Mouse (Mus musculus): ENCODE results near the gene Tmem131l.

Gene Tmem131l

GRCm38 (mm10) chr3:84039646-84040475, at the start of gene Tmem131l:
Gene Tmem131l, minus strand, starts transcription at chr3:84040175.
- in situ Hi-C loops (cut with MboI) = no loop called here

DNA sequence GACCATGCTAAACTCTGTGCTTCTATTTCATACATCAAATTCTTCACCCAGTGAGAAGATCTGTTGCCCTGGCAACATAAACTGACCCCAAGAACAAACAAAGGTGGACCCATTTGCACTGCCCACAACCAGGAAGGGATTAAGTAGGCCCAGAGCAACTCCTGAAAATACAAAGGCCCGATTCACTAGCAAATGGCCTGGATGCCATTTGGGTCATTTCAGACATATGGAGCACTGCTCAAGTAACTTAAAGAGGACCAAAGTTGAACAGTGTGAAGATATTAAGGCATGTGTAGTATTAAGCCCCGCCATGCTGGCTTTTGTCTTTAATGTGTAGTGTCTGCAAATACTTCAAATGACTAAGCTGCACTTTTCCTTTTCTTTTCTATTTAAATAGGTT, 46.9 kb upstream of the Tmem131l start:
- in situ Hi-C loops (cut with MboI) = no loop called here

DNA sequence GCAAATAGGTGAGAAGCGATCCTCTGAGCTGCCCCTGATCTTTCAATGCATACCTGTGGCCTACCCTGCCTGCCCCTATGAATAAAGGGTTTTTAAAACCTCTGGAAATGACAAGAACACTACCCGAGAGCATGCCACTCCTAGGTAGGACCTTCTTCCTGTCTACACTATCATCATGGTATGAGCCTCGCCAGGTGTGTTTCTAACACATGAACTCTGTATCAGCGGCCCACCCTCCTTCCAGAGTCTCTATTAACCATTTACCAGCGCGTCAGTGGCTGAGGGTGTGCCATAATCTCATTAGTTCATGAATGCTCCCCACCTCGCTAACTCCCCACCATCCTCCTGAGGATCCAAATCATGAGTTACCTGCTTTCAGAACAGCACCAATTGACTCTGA, 46.4 kb upstream of the Tmem131l start:
- in situ Hi-C loops (cut with MboI) = no loop called here

- in situ Hi-C loops (cut with MboI) = no loop called here
These were observed 45.5 kb upstream of the Tmem131l start for GRCm38 (mm10) chr3:84085429-84085828.

DNA sequence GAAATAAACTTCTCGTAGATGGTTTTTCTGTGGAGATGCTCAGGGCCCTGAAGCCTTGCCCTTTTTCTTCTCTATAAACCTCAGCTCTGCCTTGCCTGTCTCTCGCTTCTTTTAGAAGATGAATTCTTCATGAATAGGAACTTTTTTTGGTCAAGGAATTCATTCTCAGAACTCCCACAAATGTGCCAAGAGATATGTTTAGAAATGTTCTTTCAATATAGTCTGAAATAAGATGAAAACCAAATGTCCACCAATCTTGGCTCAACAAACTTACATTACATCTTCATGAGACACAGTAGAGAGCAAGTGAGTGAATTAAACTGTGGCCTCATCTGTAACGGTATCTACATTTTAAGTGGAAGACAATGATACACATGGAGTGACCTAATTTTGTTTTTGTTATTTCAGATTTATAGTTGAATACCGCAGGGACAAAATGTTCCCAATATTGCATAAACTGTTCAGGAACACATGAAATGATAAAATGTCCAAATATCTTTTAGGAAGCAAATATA, 41.3 kb upstream of the Tmem131l start:
- in situ Hi-C loops (cut with MboI) = no loop called here

DNA sequence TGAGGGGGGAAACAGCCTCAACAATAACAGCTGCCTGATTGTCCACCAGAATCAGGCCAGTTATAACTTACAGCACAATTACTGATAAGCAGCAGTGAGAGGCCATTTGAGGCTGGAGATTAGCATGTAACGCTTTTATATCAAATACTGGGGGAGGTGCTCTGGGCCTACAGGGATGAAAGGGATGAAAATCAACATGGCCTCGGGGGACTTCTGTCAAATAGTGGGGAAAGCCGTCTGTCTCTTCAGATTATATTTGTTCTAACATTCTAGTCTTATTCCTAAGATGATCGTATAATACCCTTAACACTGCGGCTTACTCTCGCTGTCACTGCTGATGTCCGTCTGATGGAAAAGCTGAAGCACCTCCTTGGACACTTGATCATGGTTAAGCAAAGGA, 40.1 kb upstream of the Tmem131l start:
- in situ Hi-C loops (cut with MboI) = no loop called here

- in situ Hi-C loops (cut with MboI) = no loop called here
These were observed 37.5 kb upstream of the Tmem131l start for GRCm38 (mm10) chr3:84077505-84077904.

DNA sequence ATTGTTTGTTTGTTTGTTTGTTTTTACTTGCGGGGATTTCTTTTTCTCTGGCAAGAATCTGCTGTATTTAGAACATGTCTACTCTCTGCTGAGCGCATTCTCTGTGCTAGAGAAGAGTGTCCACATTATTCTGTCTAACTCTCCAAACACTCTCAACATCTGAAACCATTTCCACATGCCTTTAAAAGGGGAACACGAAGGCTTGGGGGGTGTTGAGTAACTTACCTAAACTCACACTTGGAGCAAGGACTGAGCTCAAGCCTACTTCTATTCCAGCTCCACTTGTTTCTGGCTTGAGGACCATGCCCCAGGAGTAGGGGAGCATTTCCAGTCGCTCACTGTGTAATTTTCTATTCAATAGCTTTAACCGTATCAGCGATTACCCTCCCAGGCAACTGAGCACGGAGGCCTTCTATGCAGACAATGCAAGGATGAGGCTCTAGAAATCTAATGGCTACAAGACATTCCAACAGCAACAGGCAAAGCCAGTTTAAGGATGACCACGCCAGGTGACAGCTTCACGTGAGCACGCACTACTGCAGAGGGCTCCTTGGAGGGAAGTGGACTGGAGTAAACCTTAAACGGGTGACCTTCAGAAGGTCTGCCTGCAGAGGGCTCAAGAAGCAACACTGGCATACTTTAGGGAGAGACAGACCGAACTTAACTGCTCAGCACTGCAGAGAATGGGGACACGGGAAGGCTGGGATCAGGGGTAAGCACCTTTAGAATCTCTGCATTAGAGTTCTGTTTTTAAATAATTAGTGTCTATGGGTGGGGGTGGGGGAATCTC, 36.8 kb upstream of the Tmem131l start:
- in situ Hi-C loops (cut with MboI) = no loop called here

DNA sequence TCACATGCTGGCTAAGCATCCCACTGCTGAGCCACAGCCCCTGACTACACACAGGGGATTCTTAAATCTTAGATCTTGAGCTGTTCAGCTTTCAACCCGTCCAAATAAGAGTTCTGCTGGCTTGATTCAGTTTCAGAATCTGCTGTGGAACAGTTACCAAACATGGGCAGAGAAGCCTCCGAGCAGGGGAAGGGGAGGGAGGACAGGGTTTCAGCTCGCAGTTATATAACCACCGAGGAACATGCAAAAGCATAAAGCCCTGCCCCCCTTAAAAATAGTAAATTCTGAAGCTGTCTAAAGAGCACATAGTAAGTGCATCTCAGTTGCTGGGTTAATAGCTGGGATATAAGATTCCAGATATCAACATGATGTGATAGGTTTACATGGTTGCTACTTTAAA, 35.5 kb upstream of the Tmem131l start:
- in situ Hi-C loops (cut with MboI) = no loop called here

GRCm38 (mm10) chr3:84074777-84075176, 34.8 kb upstream of the Tmem131l start:
- in situ Hi-C loops (cut with MboI) = no loop called here

DNA sequence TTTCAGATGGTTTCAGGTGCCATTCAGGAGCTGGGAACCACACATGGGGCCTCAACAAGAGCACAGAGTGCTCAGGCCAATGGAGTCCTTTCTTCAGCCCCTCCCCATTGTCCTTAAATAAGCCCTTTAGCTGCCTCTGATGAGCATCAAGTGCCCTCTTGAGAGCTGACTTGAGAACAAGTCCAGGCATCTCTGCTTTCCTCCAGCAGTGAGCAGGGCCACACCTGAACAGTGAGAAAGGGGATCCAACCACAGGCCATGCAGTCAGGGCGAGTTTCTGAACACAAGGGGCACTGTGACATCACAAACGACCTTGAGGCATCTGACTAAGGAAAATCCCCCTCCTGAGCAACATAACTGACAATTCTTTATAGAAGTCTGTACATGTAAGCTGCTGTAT, 31.7 kb upstream of the Tmem131l start:
- in situ Hi-C loops (cut with MboI) = no loop called here

GRCm38 (mm10) chr3:84070811-84071210, 30.8 kb upstream of the Tmem131l start:
- in situ Hi-C loops (cut with MboI) = no loop called here

DNA sequence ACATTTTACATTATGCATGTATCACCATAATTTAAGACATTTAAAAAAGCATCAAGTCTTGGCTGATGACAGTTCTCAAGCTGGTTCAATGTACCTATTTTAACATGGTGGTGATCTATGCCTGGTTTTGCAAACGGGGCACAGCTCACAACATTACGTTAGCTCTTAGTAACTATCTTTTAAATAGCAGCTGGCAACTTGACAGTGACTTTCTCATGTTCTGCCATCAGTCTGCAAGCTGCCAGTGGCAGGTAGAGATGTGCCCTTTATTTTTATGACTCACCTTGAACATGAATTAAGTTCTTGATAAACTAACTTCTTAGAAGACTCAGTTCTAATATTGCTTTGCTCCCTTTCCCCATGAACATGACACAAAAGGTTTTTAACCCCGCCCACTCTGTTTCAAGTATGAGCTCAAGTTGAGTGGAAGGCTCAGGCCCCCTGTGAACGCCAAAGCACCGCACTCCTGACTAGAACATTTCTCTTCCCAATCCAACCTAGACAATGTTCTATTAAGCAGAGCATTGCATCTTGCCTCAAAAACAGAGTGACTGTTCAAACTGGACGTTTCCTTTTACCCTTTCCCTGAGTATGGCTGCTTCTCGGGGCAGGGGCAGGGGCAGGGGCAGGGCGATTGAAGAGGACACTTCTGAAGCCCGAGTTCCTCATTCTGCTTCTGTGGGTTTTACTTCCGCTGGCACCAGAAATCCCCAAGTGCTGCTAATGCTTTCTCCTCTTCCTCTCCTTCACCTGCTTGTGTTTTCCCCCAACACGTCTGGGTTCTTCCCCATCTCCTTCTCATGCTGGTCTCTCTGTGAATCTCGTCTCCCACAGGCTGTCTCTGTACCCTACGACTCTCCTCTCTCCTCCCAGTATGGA, 29.1 kb upstream of the Tmem131l start:
- in situ Hi-C loops (cut with MboI) = no loop called here

DNA sequence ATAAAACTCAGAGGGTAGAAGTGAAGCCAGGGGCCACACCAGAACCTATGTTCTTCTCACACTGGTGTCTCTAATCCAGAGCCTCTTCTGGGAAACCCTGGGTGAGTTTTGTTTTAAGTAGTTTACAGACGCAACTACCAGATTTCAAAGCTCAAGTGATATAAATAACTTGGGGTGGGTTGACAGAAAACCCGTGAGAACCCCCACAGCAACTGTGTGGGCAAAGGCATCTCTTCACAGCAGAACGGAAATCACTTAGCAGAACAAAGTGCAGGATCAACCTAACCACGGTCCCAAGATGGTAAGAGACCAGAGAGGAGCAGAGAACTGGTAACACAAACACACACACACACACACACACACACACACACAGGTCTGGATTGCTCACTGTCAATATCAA, 25.9 kb upstream of the Tmem131l start:
- in situ Hi-C loops (cut with MboI) = no loop called here

GRCm38 (mm10) chr3:84063369-84063914, 23.5 kb upstream of the Tmem131l start:
- in situ Hi-C loops (cut with MboI) = no loop called here

DNA sequence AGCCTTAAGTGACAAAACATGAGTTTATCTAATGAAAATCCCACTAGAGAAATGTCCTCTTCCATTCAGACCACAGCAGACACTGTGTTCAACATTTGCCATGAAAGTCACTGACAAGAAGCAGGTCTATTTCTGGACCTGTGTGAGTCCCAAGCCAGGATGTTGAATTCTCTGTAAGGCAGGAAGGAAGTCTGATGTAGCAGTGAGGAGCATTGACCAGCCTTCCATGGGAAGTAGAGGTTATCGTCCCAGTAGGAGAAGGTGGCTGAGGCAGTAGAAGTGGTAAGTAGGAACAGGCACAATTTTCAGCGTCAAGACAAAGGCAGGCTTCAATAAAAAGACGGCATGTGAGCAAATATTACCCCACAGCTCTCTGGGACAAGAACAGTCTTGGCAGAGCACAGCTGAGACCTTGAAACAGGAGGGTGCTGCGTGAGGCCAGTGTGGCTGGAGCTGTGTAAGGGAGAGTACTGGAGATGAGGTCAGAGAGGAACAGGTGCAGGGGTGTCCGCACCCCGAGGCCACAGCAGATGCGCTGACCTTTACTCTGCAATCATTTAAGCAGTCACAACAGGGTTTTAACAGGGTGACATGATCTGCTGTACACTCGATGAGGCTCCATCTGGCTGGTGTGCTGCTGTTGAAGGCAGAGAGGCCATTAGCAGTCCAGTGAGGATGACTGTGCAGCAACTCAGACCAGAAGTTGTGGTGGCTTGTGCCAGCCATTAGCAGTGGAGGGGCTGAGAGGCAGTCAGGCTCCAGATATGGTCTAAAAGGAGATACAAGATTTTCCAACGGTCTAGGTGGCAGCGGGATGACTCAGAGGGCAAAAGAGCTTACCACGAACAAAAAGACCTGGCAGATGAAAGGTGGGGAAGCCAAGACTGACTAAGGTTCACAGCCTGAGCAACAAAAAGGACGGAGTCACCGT, 21.8 kb upstream of the Tmem131l start:
- in situ Hi-C loops (cut with MboI) = no loop called here

- in situ Hi-C loops (cut with MboI) = no loop called here
These were observed 21.0 kb upstream of the Tmem131l start for GRCm38 (mm10) chr3:84060946-84061345.

- in situ Hi-C loops (cut with MboI) = no loop called here
These were observed 20.2 kb upstream of the Tmem131l start for GRCm38 (mm10) chr3:84060128-84060527.

DNA sequence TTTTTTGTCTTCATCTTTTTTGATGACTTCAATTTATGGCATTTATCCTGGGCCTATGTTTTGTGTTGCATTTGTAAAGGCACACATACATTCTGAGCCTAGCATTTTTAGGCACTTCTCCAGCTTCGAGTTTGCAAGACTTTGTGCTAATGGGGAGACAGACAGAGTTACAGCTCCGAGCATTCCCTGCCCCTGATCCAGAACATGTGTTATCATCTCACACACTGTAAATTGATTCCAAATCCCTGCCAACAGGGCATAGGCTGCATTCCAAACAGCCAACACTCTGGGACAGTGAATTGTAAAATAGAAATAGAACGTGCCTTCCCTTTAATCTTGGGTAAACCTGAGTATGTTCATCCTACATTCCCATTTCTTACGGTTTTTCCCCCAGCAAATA, 19.7 kb upstream of the Tmem131l start:
- in situ Hi-C loops (cut with MboI) = no loop called here

DNA sequence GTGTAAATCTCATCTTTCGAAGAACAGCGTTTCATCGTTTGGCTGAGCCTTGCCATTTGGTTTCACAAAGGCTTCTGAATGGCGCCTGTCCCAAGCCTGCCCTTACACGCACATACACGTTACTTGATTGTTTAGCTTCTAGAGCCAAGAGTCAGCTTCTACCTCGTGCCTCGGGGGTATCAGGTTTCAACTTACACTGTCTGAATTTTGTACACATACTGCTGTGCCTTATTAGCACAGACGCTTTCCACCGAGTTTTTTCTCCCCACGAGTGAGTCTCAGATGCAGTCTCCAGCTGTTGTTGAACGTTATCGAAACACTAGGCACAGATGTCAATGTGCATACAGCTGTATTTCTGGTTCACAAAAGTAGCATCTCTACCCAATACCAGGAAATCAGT, 19.3 kb upstream of the Tmem131l start:
- in situ Hi-C loops (cut with MboI) = no loop called here
